Comparison of ENCODE assay signal across 16 mouse cellular contexts in the genomic region with DNA sequence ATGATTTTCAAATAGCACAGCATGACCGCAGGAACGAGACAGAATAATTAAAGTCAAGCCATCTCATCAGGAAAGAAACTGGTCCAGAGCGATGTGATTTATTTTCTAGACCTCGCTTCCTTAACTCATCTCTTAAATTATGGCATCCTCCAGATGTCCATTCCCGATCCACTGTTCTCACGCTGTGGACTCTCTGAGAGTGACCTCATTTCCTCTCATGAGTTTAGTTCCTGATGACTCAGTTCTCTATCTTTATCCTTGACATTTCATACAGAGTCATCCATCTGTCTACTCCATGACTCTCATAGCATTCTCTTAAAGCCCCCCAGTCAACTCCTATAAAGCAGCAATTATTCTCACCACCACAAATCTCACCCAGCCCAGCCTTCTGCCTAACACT.
DNase-seq lines count a peak whose midpoint lies in the region; ATAC-seq and TF ChIP-seq lines count a peak whose summit lies in the region.
"Had no signal": no experiment of that assay in that cellular context is flagged by ENCODE, and none has a peak within 500 bp of the region (broad histone marks: within the 10 kb centered on the region; RNA-seq: fewer than 3 reads in every experiment).

No protein-coding gene starts in this region.

- 56% methylated on average over 6 of the region's 6 CpGs for WGBS in kidney, adult 2 months
- WGBS in kidney, postnatal 0 days = 57% methylated on average over 6 of the region's 6 CpGs

- no peaks in the 10 kb centered on the region for H3K4me1 ChIP-seq in kidney, adult 2 months (ENCODE audit: control insufficient read depth, insufficient read depth, low read length)
- H3K4me1 ChIP-seq in kidney, postnatal 0 days (replicated peaks; ENCODE audit: insufficient read depth, low read length) = no peaks in the 10 kb centered on the region
- H3K4me1 ChIP-seq: forebrain, embryonic 15.5 days; hindbrain, embryonic 15.5 days; limb, embryonic 13.5 days; midbrain, embryonic 15.5 days had no signal

- no peak overlapping the region for H3K4me3 ChIP-seq in kidney, adult 2 months (ENCODE audit: insufficient read depth, low read depth, low read length)
- no peak overlapping the region for H3K4me3 ChIP-seq in kidney, postnatal 0 days (replicated peaks; ENCODE audit: low read depth, low read length)
- H3K4me3 ChIP-seq: forebrain, embryonic 15.5 days; hindbrain, embryonic 15.5 days; limb, embryonic 13.5 days; midbrain, embryonic 15.5 days had no signal

- H3K4me2 ChIP-seq in kidney, postnatal 0 days (ENCODE audit: low read length) = no peak overlapping the region
- H3K4me2 ChIP-seq: forebrain, embryonic 15.5 days; hindbrain, embryonic 15.5 days; limb, embryonic 13.5 days; midbrain, embryonic 15.5 days had no signal

- no peaks in the 10 kb centered on the region for H3K27me3 ChIP-seq in kidney, adult 2 months (replicated peaks; ENCODE audit: control insufficient read depth, insufficient read depth, low read length)
- H3K27me3 ChIP-seq in kidney, postnatal 0 days (ENCODE audit: insufficient read depth, low read length) = no peaks in the 10 kb centered on the region
- H3K27me3 ChIP-seq: forebrain, embryonic 15.5 days; hindbrain, embryonic 15.5 days; limb, embryonic 13.5 days; midbrain, embryonic 15.5 days had no signal

- no peak; the same call in 1 of the 2 replicates for ATAC-seq in kidney, postnatal 0 days (replicated peaks; ENCODE audit: low FRiP score, low read depth)
- no peak for ATAC-seq in granulocyte monocyte progenitor cell, adult 5-6 weeks (replicated peaks; ENCODE audit: poor library complexity, severe bottlenecking)
- ATAC-seq in erythroblast, adult 5-6 weeks (replicated peaks; ENCODE audit: low FRiP score, poor library complexity, severe bottlenecking) = no peak
- ATAC-seq: forebrain, embryonic 15.5 days; intestine, postnatal 0 days; liver, postnatal 0 days; midbrain, embryonic 15.5 days had no signal

- H3K36me3 ChIP-seq in kidney, adult 2 months (ENCODE audit: control insufficient read depth, insufficient read depth, low read length) = no peaks in the 10 kb centered on the region
- no peaks in the 10 kb centered on the region for H3K36me3 ChIP-seq in kidney, postnatal 0 days (ENCODE audit: insufficient read depth, low read length)
- H3K36me3 ChIP-seq: forebrain, embryonic 15.5 days; hindbrain, embryonic 15.5 days; limb, embryonic 13.5 days; midbrain, embryonic 15.5 days had no signal

- DNase-seq in adrenal gland, adult 2 months = peak; percentile 55
- no peak for DNase-seq in adrenal gland, postnatal 10 days
- DNase-seq in kidney, adult 2 months = peak; percentile 30
- DNase-seq in kidney, adult 18-20 months = no peak
- DNase-seq in MN1 (ENCODE audit: low spot score) = peak; percentile 48
- DNase-seq in kidney, postnatal 0 days (ENCODE audit: low spot score) = peak; percentile 68
- DNase-seq: gastrocnemius, postnatal 10 days; layer of hippocampus, postnatal 36 days; liver, postnatal 0 days had no signal

- TF ChIP-seq CTCF in kidney, adult 2 months (conservative IDR thresholded peaks at IDR 0.05; ENCODE audit: insufficient read depth, insufficient read length, low read depth, low read length) = no peak
- no peak for TF ChIP-seq CTCF in kidney, postnatal 0 days (IDR thresholded peaks at IDR 0.05; ENCODE audit: low read depth)

- no peaks in the 10 kb centered on the region for H3K9me3 ChIP-seq in kidney, postnatal 0 days (replicated peaks; ENCODE audit: low read length)
- H3K9me3 ChIP-seq: forebrain, embryonic 15.5 days; hindbrain, embryonic 15.5 days; limb, embryonic 13.5 days; midbrain, embryonic 15.5 days had no signal

- no peak overlapping the region for H3K27ac ChIP-seq in kidney, adult 2 months (ENCODE audit: insufficient read depth, low read depth, low read length)
- no peak overlapping the region for H3K27ac ChIP-seq in kidney, postnatal 0 days
- H3K27ac ChIP-seq: forebrain, embryonic 15.5 days; hindbrain, embryonic 15.5 days; limb, embryonic 13.5 days; midbrain, embryonic 15.5 days had no signal

- no peak for TF ChIP-seq POLR2A in kidney, adult 2 months (IDR thresholded peaks at IDR 0.05; ENCODE audit: low read depth, low read length)

- no peak overlapping the region for H3K9ac ChIP-seq in kidney, postnatal 0 days (ENCODE audit: low read depth, low read length)
- H3K9ac ChIP-seq: forebrain, embryonic 15.5 days; hindbrain, embryonic 15.5 days; limb, embryonic 13.5 days; liver, postnatal 0 days; midbrain, embryonic 15.5 days had no signal

Comparison
In these comparisons a context has a peak if more than half of its experiments do, and no peak if none do; other contexts are left out.
1. DNase-seq: peak in adrenal gland, adult 2 months (single experiment), kidney, adult 2 months (single experiment), MN1 (single experiment) and kidney, postnatal 0 days (single experiment); none in adrenal gland, postnatal 10 days (single experiment) and kidney, adult 18-20 months (single experiment).